Comparison of ENCODE assay signal across 12 mouse cellular contexts in genomic region chr19:15791264-15791913, GRCm38 (mm10).
DNase-seq lines count a peak whose midpoint lies in the region; ATAC-seq lines count a peak whose summit lies in the region.
"Had no signal": no experiment of that assay in that cellular context is flagged by ENCODE, and none has a peak within 500 bp of the region (broad histone marks: within the 10 kb centered on the region; RNA-seq: fewer than 3 reads in every experiment).

No protein-coding gene starts in this region.

- no peak for ATAC-seq in kidney, embryonic 15.5 days (replicated peaks; ENCODE audit: low FRiP score)
- ATAC-seq in forebrain, embryonic 12.5 days (ENCODE audit: low FRiP score), result peak; percentile 54; the same call in 1 of the 2 replicates
- ATAC-seq in intestine, embryonic 15.5 days, result no peak
- peak; percentile 74; the same call in 1 of the 2 replicates for ATAC-seq in neural tube, embryonic 13.5 days (ENCODE audit: low read depth)
- ATAC-seq in monocyte, adult 5-6 weeks (replicated peaks; ENCODE audit: insufficient number of reproducible peaks, low FRiP score, low TSS enrichment, poor library complexity, severe bottlenecking), result no peak

- intact Hi-C loops in left cerebral cortex, postnatal 10 days (cut with DNase I), result no loop called here

- no peaks in the 10 kb centered on the region for H3K36me3 ChIP-seq in kidney, embryonic 15.5 days
- H3K36me3 ChIP-seq in forebrain, embryonic 12.5 days (replicated peaks), result no peaks in the 10 kb centered on the region
- no peaks in the 10 kb centered on the region for H3K36me3 ChIP-seq in intestine, embryonic 15.5 days
- no peaks in the 10 kb centered on the region for H3K36me3 ChIP-seq in neural tube, embryonic 13.5 days

- 41% methylated on average over 12 of the region's 12 CpGs for WGBS in kidney, embryonic 15.5 days
- 45% methylated on average over 12 of the region's 12 CpGs for WGBS in forebrain, embryonic 12.5 days
- 44% methylated on average over 12 of the region's 12 CpGs for WGBS in intestine, embryonic 15.5 days
- 26% methylated on average over 12 of the region's 12 CpGs for WGBS in neural tube, embryonic 13.5 days

- H3K4me3 ChIP-seq in kidney, embryonic 15.5 days (replicated peaks), result no peak overlapping the region
- peak overlapping the region; percentile 7; the same call in 1 of the 2 replicates for H3K4me3 ChIP-seq in forebrain, embryonic 12.5 days (replicated peaks)
- no peak overlapping the region for H3K4me3 ChIP-seq in intestine, embryonic 15.5 days (replicated peaks)
- H3K4me3 ChIP-seq in neural tube, embryonic 13.5 days, result peak overlapping the region; percentile 18; the same call in 1 of the 2 replicates

- DNase-seq in kidney, postnatal 10 days, result no peak
- no peak for DNase-seq in left cerebral cortex, postnatal 10 days (ENCODE audit: extremely low spot score in 1 of 2, low spot score in 2 of 2)
- DNase-seq in embryo, embryonic 10 days (ENCODE audit: low spot score), result no peak
- DNase-seq: heart, postnatal 14 days; layer of hippocampus, postnatal 36 days; right cerebral cortex, postnatal 25 days; thymus, postnatal 36 days had no signal

- no peak overlapping the region for H3K27ac ChIP-seq in kidney, embryonic 15.5 days
- H3K27ac ChIP-seq in forebrain, embryonic 12.5 days, result no peak overlapping the region
- H3K27ac ChIP-seq in intestine, embryonic 15.5 days, result no peak overlapping the region
- H3K27ac ChIP-seq in neural tube, embryonic 13.5 days (replicated peaks), result peak overlapping the region; percentile 75

- H3K9me3 ChIP-seq in kidney, embryonic 15.5 days (replicated peaks), result no peaks in the 10 kb centered on the region
- no peaks in the 10 kb centered on the region for H3K9me3 ChIP-seq in forebrain, embryonic 12.5 days
- H3K9me3 ChIP-seq in intestine, embryonic 15.5 days, result no peaks in the 10 kb centered on the region
- no peaks in the 10 kb centered on the region for H3K9me3 ChIP-seq in neural tube, embryonic 13.5 days

- H3K4me2 ChIP-seq in kidney, embryonic 15.5 days, result peak overlapping the region; percentile 44
- H3K4me2 ChIP-seq in forebrain, embryonic 12.5 days, result peak overlapping the region; percentile 43
- peak overlapping the region; percentile 25; the same call in 1 of the 2 replicates for H3K4me2 ChIP-seq in intestine, embryonic 15.5 days (replicated peaks)
- H3K4me2 ChIP-seq in neural tube, embryonic 13.5 days, result peak overlapping the region; percentile 48

- H3K4me1 ChIP-seq in kidney, embryonic 15.5 days, result peaks cover 18% of the 10 kb centered on the region
- peaks cover 17% of the 10 kb centered on the region for H3K4me1 ChIP-seq in forebrain, embryonic 12.5 days
- H3K4me1 ChIP-seq in intestine, embryonic 15.5 days (replicated peaks), result 0 out of 2 replicates have a peak, but pooled peaks cover 3% of the 10 kb centered on the region
- peaks cover 26% of the 10 kb centered on the region for H3K4me1 ChIP-seq in neural tube, embryonic 13.5 days (replicated peaks)

- H3K27me3 ChIP-seq in kidney, embryonic 15.5 days, result no peaks in the 10 kb centered on the region
- H3K27me3 ChIP-seq in forebrain, embryonic 12.5 days, result peaks cover 32% of the 10 kb centered on the region
- H3K27me3 ChIP-seq in intestine, embryonic 15.5 days (replicated peaks), result no peaks in the 10 kb centered on the region
- H3K27me3 ChIP-seq in neural tube, embryonic 13.5 days, result peaks cover 3% of the 10 kb centered on the region; the same call in 1 of the 2 replicates

- no peak overlapping the region for H3K9ac ChIP-seq in kidney, embryonic 15.5 days
- no peak overlapping the region; the same call in 1 of the 2 replicates for H3K9ac ChIP-seq in forebrain, embryonic 12.5 days
- no peak overlapping the region for H3K9ac ChIP-seq in intestine, embryonic 15.5 days
- 0 out of 2 replicates have a peak overlapping the region, but pooled peaks have one; percentile 45 for H3K9ac ChIP-seq in neural tube, embryonic 13.5 days

Comparison
In these comparisons a context has a peak if more than half of its experiments do, and no peak if none do; other contexts are left out.
1. ATAC-seq: peak in forebrain, embryonic 12.5 days (single experiment) and neural tube, embryonic 13.5 days (single experiment); none in kidney, embryonic 15.5 days (single experiment), intestine, embryonic 15.5 days (single experiment) and monocyte, adult 5-6 weeks (single experiment).
2. H3K4me3 ChIP-seq: peak in forebrain, embryonic 12.5 days (single experiment) and neural tube, embryonic 13.5 days (single experiment); none in kidney, embryonic 15.5 days (single experiment) and intestine, embryonic 15.5 days (single experiment).
3. Peak in every context shown above with its lines, with median percentiles within 50 percentile points of each other: H3K4me2 ChIP-seq.